Mouse (Mus musculus) heart, postnatal 0 days (tissue): ENCODE measurements around the gene 0610009B22Rik.

Experiments
- CTCF ChIP-seq: IDR thresholded peaks from 2 replicates; pipeline ENCODE4 v1.5.1; 2016; ENCODE audit warnings: antibody characterized with exemption, control low read depth, low read depth
- EP300 ChIP-seq: IDR thresholded peaks from 2 replicates; pipeline ENCODE4 v1.6.1; 2016; ENCODE audit warnings: antibody characterized with exemption, low read depth

GRCm38 (mm10) chr11:51650261-51650660 is 38.4 kb downstream of the 0610009B22Rik start:
- no peak for TF ChIP-seq CTCF
- TF ChIP-seq EP300: no peak
